In genomic region chr6:91684831-91685532, GRCm38 (mm10) we compare ENCODE assay signal across 7 mouse cellular contexts. TPM values are rescaled to one million over a fixed set of nuclear protein-coding genes. Genes with fewer than 3 reads are reported as not detected.
DNase-seq lines count a peak whose midpoint lies in the region; ATAC-seq and TF ChIP-seq lines count a peak whose summit lies in the region.

No protein-coding gene starts in this region.

- no peaks in the 10 kb centered on the region for H3K9me3 ChIP-seq in ES-E14 (ENCODE audit: control insufficient read depth, insufficient read depth, low read depth, low read length)
- H3K9me3 ChIP-seq in embryonic facial prominence, embryonic 15.5 days (replicated peaks) = no peaks in the 10 kb centered on the region
- no peaks in the 10 kb centered on the region for H3K9me3 ChIP-seq in heart, embryonic 14.5 days (ENCODE audit: control insufficient read depth, low read length)
- H3K9me3 ChIP-seq in kidney, postnatal 0 days (replicated peaks; ENCODE audit: low read length) = no peaks in the 10 kb centered on the region

- DNase-seq in ES-E14 (ENCODE audit: low read depth, low spot score) = no peak
- peak; percentile 75 to 79 for DNase-seq in adrenal gland, postnatal 36 days
- DNase-seq in kidney, postnatal 0 days (ENCODE audit: low spot score) = peak; percentile 85
- DNase-seq in lung, postnatal 4 days = peak; percentile 64 to 85
- peak; percentile 30 to 35 for DNase-seq in spleen, postnatal 10 days (ENCODE audit: low spot score in 2 of 2)

- TF ChIP-seq CTCF in kidney, postnatal 0 days (IDR thresholded peaks at IDR 0.05; ENCODE audit: low read depth) = no peak

- H3K36me3 ChIP-seq in ES-E14 (ENCODE audit: control insufficient read depth, insufficient read depth, low read length, poor library complexity, severe bottlenecking) = no peaks in the 10 kb centered on the region
- H3K36me3 ChIP-seq in embryonic facial prominence, embryonic 15.5 days = no peaks in the 10 kb centered on the region
- no peaks in the 10 kb centered on the region for H3K36me3 ChIP-seq in heart, embryonic 14.5 days (ENCODE audit: control insufficient read depth, insufficient read depth, low read length)
- no peaks in the 10 kb centered on the region for H3K36me3 ChIP-seq in kidney, postnatal 0 days (ENCODE audit: insufficient read depth, low read length)

- H3K4me2 ChIP-seq in embryonic facial prominence, embryonic 15.5 days (replicated peaks) = peak overlapping the region; percentile 92
- H3K4me2 ChIP-seq in heart, embryonic 14.5 days (ENCODE audit: low read length) = peak overlapping the region; percentile 94
- peak overlapping the region; percentile 95 for H3K4me2 ChIP-seq in kidney, postnatal 0 days (ENCODE audit: low read length)

- H3K9ac ChIP-seq in ES-E14 (ENCODE audit: insufficient read depth, low read depth, low read length, poor library complexity, severe bottlenecking) = peak overlapping the region; percentile 90
- H3K9ac ChIP-seq in embryonic facial prominence, embryonic 15.5 days = peak overlapping the region; percentile 96
- H3K9ac ChIP-seq in heart, embryonic 14.5 days (ENCODE audit: low read length) = peak overlapping the region; percentile 91
- peak overlapping the region; percentile 95 for H3K9ac ChIP-seq in kidney, postnatal 0 days (ENCODE audit: low read depth, low read length)

- WGBS in embryonic facial prominence, embryonic 15.5 days = 9% methylated on average over 17 of the region's 17 CpGs
- 19% methylated on average over 17 of the region's 17 CpGs for WGBS in heart, embryonic 14.5 days
- WGBS in kidney, postnatal 0 days = 4% methylated on average over 17 of the region's 17 CpGs

- H3K27ac ChIP-seq in ES-E14 (ENCODE audit: insufficient read depth, low read depth, low read length, poor library complexity, severe bottlenecking) = no peak overlapping the region
- H3K27ac ChIP-seq in embryonic facial prominence, embryonic 15.5 days (replicated peaks) = peak overlapping the region; percentile 93
- H3K27ac ChIP-seq in heart, embryonic 14.5 days (replicated peaks in 1 of 2; ENCODE audit: control insufficient read depth in 1 of 2, insufficient read depth in 1 of 2, low read depth in 2 of 2, low read length in 2 of 2) = peak overlapping the region; percentile 81 to 91
- peak overlapping the region; percentile 96 for H3K27ac ChIP-seq in kidney, postnatal 0 days

- peaks cover 22 to 30% of the 10 kb centered on the region in 2 experiments for H3K4me1 ChIP-seq in ES-E14 (ENCODE audit: control insufficient read depth in 2 of 2, insufficient read depth in 2 of 2, low read length in 2 of 2, poor library complexity in 1 of 2)
- peaks cover 50% of the 10 kb centered on the region for H3K4me1 ChIP-seq in embryonic facial prominence, embryonic 15.5 days
- peaks cover 33 to 48% of the 10 kb centered on the region in 2 experiments for H3K4me1 ChIP-seq in heart, embryonic 14.5 days (ENCODE audit: control insufficient read depth in 2 of 2, insufficient read depth in 2 of 2, low read length in 2 of 2)
- H3K4me1 ChIP-seq in kidney, postnatal 0 days (replicated peaks; ENCODE audit: insufficient read depth, low read length) = peaks cover 35% of the 10 kb centered on the region

- H3K27me3 ChIP-seq in embryonic facial prominence, embryonic 15.5 days = no peaks in the 10 kb centered on the region
- H3K27me3 ChIP-seq in heart, embryonic 14.5 days (ENCODE audit: control insufficient read depth, insufficient read depth, low read length) = no peaks in the 10 kb centered on the region
- no peaks in the 10 kb centered on the region for H3K27me3 ChIP-seq in kidney, postnatal 0 days (ENCODE audit: insufficient read depth, low read length)

- H3K4me3 ChIP-seq in ES-E14 (ENCODE audit: insufficient read depth in 1 of 2, low read depth in 1 of 2, low read length in 2 of 2, poor library complexity in 1 of 2, severe bottlenecking in 1 of 2) = peak overlapping the region; percentile 88 to 94
- H3K4me3 ChIP-seq in embryonic facial prominence, embryonic 15.5 days (replicated peaks) = peak overlapping the region; percentile 91
- peak overlapping the region; percentile 87 to 89 for H3K4me3 ChIP-seq in heart, embryonic 14.5 days (ENCODE audit: control insufficient read depth in 1 of 2, insufficient read depth in 1 of 2, low read depth in 1 of 2, low read length in 2 of 2)
- peak overlapping the region; percentile 91 for H3K4me3 ChIP-seq in kidney, postnatal 0 days (replicated peaks; ENCODE audit: low read depth, low read length)

- no peak for ATAC-seq in embryonic facial prominence, embryonic 15.5 days (ENCODE audit: insufficient number of reproducible peaks, low FRiP score, low TSS enrichment, low read depth)
- peak; percentile 4; the same call in 1 of the 2 replicates for ATAC-seq in heart, embryonic 14.5 days (ENCODE audit: insufficient number of reproducible peaks, insufficient read depth, low FRiP score, low read depth)
- ATAC-seq in kidney, postnatal 0 days (replicated peaks; ENCODE audit: low FRiP score, low read depth) = no peak

- in situ Hi-C loops in ES-E14 (cut with MboI; ENCODE audit: low sequenced_read_pairs in 2 of 2, unreplicated experiment in 2 of 2) = no loop called here

TF ChIP-seq in ES-E14, 5 proteins besides CTCF, POLR2A, EP300 and RAD21:
- TF ChIP-seq ZC3H11A (IDR thresholded peaks at IDR 0.05; ENCODE audit: borderline replicate concordance, low read depth, low read length) (no peak), CHD2 (IDR thresholded peaks at IDR 0.05; ENCODE audit: low read depth, low read length) (no peak), HCFC1 (IDR thresholded peaks at IDR 0.05; ENCODE audit: borderline replicate concordance, insufficient read depth, low read length) (no peak), MAFK (IDR thresholded peaks at IDR 0.05; ENCODE audit: insufficient read depth, low read depth, low read length) (no peak), ZNF384 (IDR thresholded peaks at IDR 0.05; ENCODE audit: low read depth, low read length) (no peak)

RNA-seq across cellular contexts. Expression of gene Slc6a6, which starts 1.1 kb away (rescaled TPM):
- total RNA-seq in ES-E14 (2012; rRNA removed) = 150 and 231 TPM in 2 replicates
- 100 to 1,000 TPM; 331 to 678 TPM for total RNA-seq in adrenal gland, postnatal 36 days (2021)
- 61.6 and 77.5 TPM in 2 replicates for polyA plus RNA-seq in embryonic facial prominence, embryonic 15.5 days (2015; fragmentation: Nextera tagmentation; extraction: Ambion mirVana)
- polyA plus RNA-seq in heart, embryonic 14.5 days (2014; fragmentation: Nextera tagmentation; extraction: Ambion mirVana) = 64.2 and 66.8 TPM in 2 replicates
- 106 and 121 TPM in 2 replicates for polyA plus RNA-seq in kidney, postnatal 0 days (2015; fragmentation: Nextera tagmentation; extraction: Ambion mirVana)
